Mouse (Mus musculus): ENCODE data around the gene Bub3.

GRCm38 (mm10) chr7:131553771-131554175 is 6.2 kb upstream of the Bub3 start:
- TF ChIP-seq POLR2A (IDR thresholded peaks at IDR 0.05; ENCODE audit: low read depth, low read length) (no peak), CTCF (IDR thresholded peaks at IDR 0.05; ENCODE audit: extremely low read depth, insufficient read depth, insufficient read length, insufficient replicate concordance) (no peak)
